Mouse (Mus musculus) thymus, postnatal 4 days (tissue): ENCODE results near the gene Milr1.

Experiments
- DNase-seq: peaks from one replicate; pipeline ENCODE4 v3.0.0; 2021

Gene Milr1

GRCm38 (mm10) chr11:106815331-106815730, 64.3 kb downstream of the Milr1 start:
- DNase-seq: no peak

- no peak for DNase-seq
Measured at GRCm38 (mm10) chr11:106815761-106816160, 64.7 kb downstream of the Milr1 start.

- DNase-seq: no peak
Measured at GRCm38 (mm10) chr11:106816316-106816715, 65.3 kb downstream of the Milr1 start.

GRCm38 (mm10) chr11:106817156-106817555, 66.1 kb downstream of the Milr1 start:
- no peak for DNase-seq

- no peak for DNase-seq
Measured at GRCm38 (mm10) chr11:106817808-106818207, 66.8 kb downstream of the Milr1 start.

- DNase-seq: no peak
Measured at GRCm38 (mm10) chr11:106818341-106818740, 67.3 kb downstream of the Milr1 start.
